Mouse (Mus musculus): Measurements from ENCODE around the gene Adarb2. TPM values are rescaled to one million over a fixed set of nuclear protein-coding genes. Genes with fewer than 3 reads are reported as not detected.
"Not testable (repeated sequence)": the region's sequence is repeated elsewhere in the genome, so short reads cannot be mapped to it uniquely, and the experiment has no call there.

The Adarb2 gene
- polyA plus RNA-seq, 1 experiment from 2014 or later, result 0.10 TPM

GRCm38 (mm10) chr13:8567111-8568026 lies 364.7 kb downstream of the Adarb2 start:
- ATAC-seq (replicated peaks; ENCODE audit: insufficient number of reproducible peaks, insufficient read depth, low FRiP score, low read depth), result no peak
- H3K27ac ChIP-seq, result no peak overlapping the region
- H3K9ac ChIP-seq, result no peak overlapping the region
- no peaks in the 10 kb centered on the region for H3K36me3 ChIP-seq
- H3K4me1 ChIP-seq (replicated peaks), result no peaks in the 10 kb centered on the region
- no peaks in the 10 kb centered on the region for H3K27me3 ChIP-seq
- 71% methylated on average over 15 of the region's 15 CpGs for WGBS
- no peaks in the 10 kb centered on the region for H3K9me3 ChIP-seq (replicated peaks)
- H3K4me3 ChIP-seq, result no peak overlapping the region
- H3K4me2 ChIP-seq, result no peak overlapping the region

- Histone ChIP-seq H3K9me3 (replicated peaks) (no peaks in the 10 kb centered on the region), H3K4me1 (replicated peaks) (no peaks in the 10 kb centered on the region), H3K36me3 (no peaks in the 10 kb centered on the region), H3K9ac (no peak overlapping the region), H3K27ac (no peak overlapping the region), H3K4me2 (no peak overlapping the region), H3K4me3 (no peak overlapping the region), H3K27me3 (no peaks in the 10 kb centered on the region)
- WGBS, result 71% methylated on average over 13 of the region's 13 CpGs
- ATAC-seq (replicated peaks; ENCODE audit: insufficient number of reproducible peaks, insufficient read depth, low FRiP score, low read depth), result no peak
These were observed 367.6 kb downstream of the Adarb2 start for GRCm38 (mm10) chr13:8570269-8570668.

- Histone ChIP-seq H3K36me3 (no peaks in the 10 kb centered on the region), H3K4me2 (no peak overlapping the region)
- no peak for ATAC-seq (replicated peaks; ENCODE audit: insufficient number of reproducible peaks, insufficient read depth, low FRiP score, low read depth)
These were observed 371.2 kb downstream of the Adarb2 start for GRCm38 (mm10) chr13:8573908-8574307.

GRCm38 (mm10) chr13:8584257-8585005 lies 381.8 kb downstream of the Adarb2 start:
- H3K36me3 ChIP-seq, result no peaks in the 10 kb centered on the region
- H3K4me1 ChIP-seq (replicated peaks), result no peaks in the 10 kb centered on the region
- no peaks in the 10 kb centered on the region for H3K9me3 ChIP-seq (replicated peaks)
- no peaks in the 10 kb centered on the region for H3K27me3 ChIP-seq
- 71% methylated on average over 8 of the region's 8 CpGs for WGBS
- H3K4me3 ChIP-seq, result no peak overlapping the region
- ATAC-seq (replicated peaks; ENCODE audit: insufficient number of reproducible peaks, insufficient read depth, low FRiP score, low read depth), result no peak
- H3K27ac ChIP-seq, result no peak overlapping the region
- no peak overlapping the region for H3K4me2 ChIP-seq
- no peak overlapping the region for H3K9ac ChIP-seq

More at GRCm38 (mm10) chr13:8573908-8574307, 371.2 kb downstream of the Adarb2 start:
- Histone ChIP-seq H3K4me1 (replicated peaks) (no peaks in the 10 kb centered on the region), H3K27me3 (no peaks in the 10 kb centered on the region), H3K9ac (no peak overlapping the region), H3K4me3 (no peak overlapping the region), H3K27ac (no peak overlapping the region), H3K9me3 (replicated peaks) (no peaks in the 10 kb centered on the region)
- 75% methylated on average over 12 of the region's 12 CpGs for WGBS

GRCm38 (mm10) chr13:8587447-8587846 lies 384.8 kb downstream of the Adarb2 start:
- no peak overlapping the region for H3K4me2 ChIP-seq
- WGBS, result 80% methylated on average over 7 of the region's 7 CpGs
- ATAC-seq (replicated peaks; ENCODE audit: insufficient number of reproducible peaks, insufficient read depth, low FRiP score, low read depth), result no peak

GRCm38 (mm10) chr13:8590460-8590859 lies 387.8 kb downstream of the Adarb2 start:
- H3K27me3 ChIP-seq, result no peaks in the 10 kb centered on the region

More at GRCm38 (mm10) chr13:8587447-8587846, 384.8 kb downstream of the Adarb2 start:
- H3K27ac ChIP-seq, result no peak overlapping the region
- no peaks in the 10 kb centered on the region for H3K27me3 ChIP-seq
- no peak overlapping the region for H3K9ac ChIP-seq
- no peak overlapping the region for H3K4me3 ChIP-seq
- H3K4me1 ChIP-seq (replicated peaks), result no peaks in the 10 kb centered on the region
- no peaks in the 10 kb centered on the region for H3K9me3 ChIP-seq (replicated peaks)
- no peaks in the 10 kb centered on the region for H3K36me3 ChIP-seq

GRCm38 (mm10) chr13:8596977-8597646 lies 394.4 kb downstream of the Adarb2 start:
- no peaks in the 10 kb centered on the region for H3K36me3 ChIP-seq
- no peak for ATAC-seq (replicated peaks; ENCODE audit: insufficient number of reproducible peaks, insufficient read depth, low FRiP score, low read depth)
- no peak overlapping the region for H3K27ac ChIP-seq
- H3K4me2 ChIP-seq, result no peak overlapping the region
- no peak overlapping the region for H3K4me3 ChIP-seq
- 57% methylated on average over 4 of the region's 4 CpGs for WGBS
- H3K27me3 ChIP-seq, result no peaks in the 10 kb centered on the region
- H3K4me1 ChIP-seq (replicated peaks), result no peaks in the 10 kb centered on the region
- H3K9ac ChIP-seq, result no peak overlapping the region
- H3K9me3 ChIP-seq (replicated peaks), result no peaks in the 10 kb centered on the region

More at GRCm38 (mm10) chr13:8590460-8590859, 387.8 kb downstream of the Adarb2 start:
- no peak overlapping the region for H3K4me2 ChIP-seq
- no peak overlapping the region for H3K27ac ChIP-seq
- no peaks in the 10 kb centered on the region for H3K36me3 ChIP-seq
- ATAC-seq (replicated peaks; ENCODE audit: insufficient number of reproducible peaks, insufficient read depth, low FRiP score, low read depth), result no peak
- no peak overlapping the region for H3K9ac ChIP-seq
- no peaks in the 10 kb centered on the region for H3K4me1 ChIP-seq (replicated peaks)
- no peaks in the 10 kb centered on the region for H3K9me3 ChIP-seq (replicated peaks)
- no peak overlapping the region for H3K4me3 ChIP-seq
- WGBS, result 75% methylated on average over 3 of the region's 3 CpGs

- Histone ChIP-seq H3K9ac (no peak overlapping the region), H3K36me3 (no peaks in the 10 kb centered on the region), H3K27me3 (no peaks in the 10 kb centered on the region), H3K27ac (no peak overlapping the region), H3K4me2 (no peak overlapping the region), H3K4me1 (replicated peaks) (no peaks in the 10 kb centered on the region), H3K4me3 (no peak overlapping the region), H3K9me3 (replicated peaks) (no peaks in the 10 kb centered on the region)
- ATAC-seq (replicated peaks; ENCODE audit: insufficient number of reproducible peaks, insufficient read depth, low FRiP score, low read depth), result no peak
- 40% methylated on average over 6 of the region's 6 CpGs for WGBS
These were observed 395.0 kb downstream of the Adarb2 start for GRCm38 (mm10) chr13:8597647-8598017.

- no peak for ATAC-seq (replicated peaks; ENCODE audit: insufficient number of reproducible peaks, insufficient read depth, low FRiP score, low read depth)
- H3K4me1 ChIP-seq (replicated peaks), result no peaks in the 10 kb centered on the region
- 69% methylated on average over 2 of the region's 2 CpGs for WGBS
These were observed 403.0 kb downstream of the Adarb2 start for GRCm38 (mm10) chr13:8605645-8606044.

GRCm38 (mm10) chr13:8608040-8608439 lies 405.4 kb downstream of the Adarb2 start:
- no peak overlapping the region for H3K4me3 ChIP-seq
- no peaks in the 10 kb centered on the region for H3K4me1 ChIP-seq (replicated peaks)
- no peak overlapping the region for H3K9ac ChIP-seq
- WGBS, result 71% methylated on average over 12 of the region's 12 CpGs
- no peaks in the 10 kb centered on the region for H3K9me3 ChIP-seq (replicated peaks)
- no peaks in the 10 kb centered on the region for H3K27me3 ChIP-seq
- no peak for ATAC-seq (replicated peaks; ENCODE audit: insufficient number of reproducible peaks, insufficient read depth, low FRiP score, low read depth)
- no peak overlapping the region for H3K27ac ChIP-seq
- no peak overlapping the region for H3K4me2 ChIP-seq
- no peaks in the 10 kb centered on the region for H3K36me3 ChIP-seq

More at GRCm38 (mm10) chr13:8605645-8606044, 403.0 kb downstream of the Adarb2 start:
- no peak overlapping the region for H3K4me2 ChIP-seq
- no peaks in the 10 kb centered on the region for H3K9me3 ChIP-seq (replicated peaks)
- H3K27ac ChIP-seq, result no peak overlapping the region
- H3K9ac ChIP-seq, result no peak overlapping the region
- H3K4me3 ChIP-seq, result no peak overlapping the region
- no peaks in the 10 kb centered on the region for H3K36me3 ChIP-seq
- no peaks in the 10 kb centered on the region for H3K27me3 ChIP-seq

- not testable (repeated sequence) for H3K9ac ChIP-seq; H3K27ac ChIP-seq; H3K4me2 ChIP-seq; H3K27me3 ChIP-seq; H3K9me3 ChIP-seq (replicated peaks); H3K36me3 ChIP-seq; H3K4me3 ChIP-seq; ATAC-seq (replicated peaks; ENCODE audit: insufficient number of reproducible peaks, insufficient read depth, low FRiP score, low read depth); H3K4me1 ChIP-seq (replicated peaks)
- WGBS, result 72% methylated on average over 6 of the region's 6 CpGs
These were observed 406.3 kb downstream of the Adarb2 start for GRCm38 (mm10) chr13:8608918-8609317.
